Mouse (Mus musculus): ENCODE measurements around the gene Exoc1. TPM values are rescaled to one million over a fixed set of nuclear protein-coding genes. Genes with fewer than 3 reads are reported as not detected.

Gene Exoc1
- total RNA-seq, 2 experiments from 2014 or later, result 54.5 to 64.4 TPM

DNA sequence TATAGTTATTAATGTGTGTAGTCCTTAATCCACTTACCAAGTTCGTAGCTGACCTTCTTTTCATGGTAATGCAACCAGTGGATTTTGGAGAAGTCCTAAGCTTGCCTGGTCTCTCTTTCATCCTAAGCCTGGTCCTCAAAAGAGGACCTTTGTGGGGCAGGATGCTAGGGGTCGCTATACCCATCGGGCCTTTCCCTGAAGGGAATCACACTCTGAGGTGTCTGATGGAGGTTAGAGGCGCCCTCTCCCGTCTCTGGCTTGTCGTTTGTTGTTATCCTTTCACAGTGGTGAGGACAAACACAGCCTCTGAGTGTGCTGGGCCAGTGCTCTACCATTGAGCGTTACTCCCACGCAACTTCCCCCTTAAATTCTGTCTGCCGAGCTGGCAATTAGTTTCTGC, 62.8 kb downstream of the Exoc1 start:
- no peak for ATAC-seq (ENCODE audit: poor library complexity, severe bottlenecking)

DNA sequence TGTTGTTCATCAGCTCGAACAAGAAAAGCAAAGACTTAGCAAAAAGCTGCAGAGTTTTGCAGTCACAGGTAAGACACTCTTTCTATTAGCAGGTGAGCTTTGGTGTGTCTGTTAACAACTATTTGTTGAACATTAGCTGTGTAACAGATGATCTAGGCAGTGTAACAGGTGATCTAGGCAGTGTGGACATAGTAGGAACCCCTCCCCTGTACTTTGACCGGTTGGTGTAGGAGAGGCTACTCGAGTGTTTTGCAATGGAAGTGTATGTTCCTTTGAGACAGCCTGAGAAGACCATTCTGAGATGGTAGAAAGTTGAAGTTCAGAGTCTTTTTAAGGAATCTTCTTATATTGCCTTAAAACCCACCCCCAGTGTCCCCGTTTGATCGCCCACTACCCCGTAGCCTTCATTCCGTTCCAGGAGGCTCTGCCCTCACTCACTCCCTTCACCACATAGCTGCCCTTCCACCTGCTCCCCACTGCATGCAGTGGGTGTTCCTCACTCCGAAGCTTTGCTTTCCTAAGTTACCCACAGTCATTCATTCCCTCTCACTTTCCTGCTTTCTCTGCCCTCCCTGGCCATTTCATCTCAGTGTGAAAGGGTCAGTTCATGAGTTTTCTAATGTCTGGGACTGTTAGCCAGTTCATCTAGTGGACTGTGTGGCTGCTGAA, 80.7 kb downstream of the Exoc1 start:
- ATAC-seq (ENCODE audit: poor library complexity, severe bottlenecking), result no peak

DNA sequence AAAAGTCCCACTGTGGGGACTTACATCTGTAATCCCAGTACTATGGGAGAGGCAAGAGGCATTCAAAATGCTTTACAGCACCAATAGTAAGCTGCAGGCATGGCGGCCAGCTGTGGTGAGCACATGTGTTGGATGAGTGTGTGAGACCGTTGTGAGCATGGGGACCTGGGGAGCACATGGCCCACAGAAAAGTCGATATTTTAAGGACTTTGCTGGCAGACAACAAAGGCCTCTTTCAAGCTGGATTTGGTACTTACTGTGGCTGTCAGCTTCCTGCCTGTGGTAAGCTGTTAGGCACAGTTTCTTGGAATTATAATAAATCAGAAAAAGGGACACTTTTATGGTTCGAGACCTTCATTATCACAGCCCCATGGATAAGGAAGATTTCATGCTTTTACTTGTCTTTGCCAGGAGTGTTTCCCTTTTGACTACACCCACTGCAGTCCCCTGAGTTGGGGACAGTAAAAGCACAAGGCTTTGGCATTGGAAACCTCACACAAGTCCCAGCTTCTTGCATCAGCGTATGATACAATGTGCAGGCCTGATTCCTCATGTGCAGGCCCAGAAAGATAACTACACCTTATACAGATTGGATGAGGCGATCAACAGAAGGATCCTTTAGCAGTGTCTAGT, 83.9 kb downstream of the Exoc1 start:
- ATAC-seq (ENCODE audit: poor library complexity, severe bottlenecking), result no peak

DNA sequence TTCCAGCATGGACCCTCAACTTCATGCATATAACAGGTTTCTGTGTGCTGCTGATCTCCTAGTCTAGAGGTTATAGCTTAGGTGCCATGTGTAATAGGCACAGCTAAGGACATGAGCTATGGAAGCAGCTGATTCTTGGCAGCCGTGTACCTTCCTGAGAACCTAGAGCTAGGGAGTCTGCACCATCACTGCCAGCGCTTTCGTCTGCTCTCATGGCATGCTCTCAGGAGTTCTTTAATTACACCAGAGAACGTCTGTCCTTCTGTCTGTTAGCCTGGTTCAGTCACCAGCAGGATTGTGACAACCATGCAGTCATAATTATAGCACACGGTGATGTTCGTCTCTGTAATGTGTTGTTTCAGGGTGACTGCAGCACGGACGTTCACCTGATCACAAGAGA, 86.2 kb downstream of the Exoc1 start:
- no peak for ATAC-seq (ENCODE audit: poor library complexity, severe bottlenecking)

DNA sequence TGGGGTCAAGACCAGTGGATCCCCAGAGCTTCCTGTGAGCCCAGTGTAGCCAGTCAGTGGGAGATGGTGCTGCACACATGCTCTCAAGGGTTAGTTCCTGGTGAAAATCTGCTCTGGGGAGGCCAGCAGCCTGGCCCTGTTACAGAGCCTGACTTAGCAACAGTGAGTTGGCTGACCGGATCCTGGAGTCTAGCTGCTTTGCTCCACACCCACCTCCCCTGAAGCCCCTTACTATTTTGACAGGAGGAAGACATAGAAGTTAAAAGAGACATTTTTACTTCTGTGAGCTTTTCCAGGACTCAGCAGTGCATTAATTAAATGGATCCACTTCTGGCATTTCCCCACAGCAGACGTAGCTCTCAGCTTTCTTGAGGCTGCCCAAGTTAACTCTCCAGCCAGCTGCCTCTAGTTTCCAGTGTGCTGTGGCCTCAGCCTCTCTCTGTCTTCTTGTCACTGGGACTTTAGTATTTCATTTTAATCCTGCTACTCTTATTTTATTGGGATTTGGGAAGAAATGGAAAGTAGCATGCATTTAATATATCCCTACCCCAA, 87.2 kb downstream of the Exoc1 start:
- ATAC-seq (ENCODE audit: poor library complexity, severe bottlenecking), result no peak

- no peak for ATAC-seq (ENCODE audit: poor library complexity, severe bottlenecking)
Measured at GRCm38 (mm10) chr5:76618750-76619149, 89.6 kb downstream of the Exoc1 start.

Other genes with a start within 250 kb of the Exoc1 start
- 15.5 and 18.9 TPM in 2 replicates for gene Clock, start 224.5 kb upstream of the Exoc1 start, total RNA-seq (2015)
- gene Clock, start 224.5 kb upstream of the Exoc1 start, total RNA-seq (2017), result 20.6 and 20.8 TPM in 2 replicates
- gene Pdcl2, start 198.2 kb upstream of the Exoc1 start, total RNA-seq (2015), result not detected in 2 replicates
- not detected in 2 replicates for gene Pdcl2, start 198.2 kb upstream of the Exoc1 start, total RNA-seq (2017)
- not detected in 2 replicates for gene Nmu, start 165.5 kb upstream of the Exoc1 start, total RNA-seq (2015)
- not detected in 2 replicates for gene Nmu, start 165.5 kb upstream of the Exoc1 start, total RNA-seq (2017)
- not detected in 2 replicates for gene Gm7271, start 45.3 kb upstream of the Exoc1 start, total RNA-seq (2015)
- not detected in 2 replicates for gene Gm7271, start 45.3 kb upstream of the Exoc1 start, total RNA-seq (2017)
- gene Cep135, start 59.4 kb downstream of the Exoc1 start, total RNA-seq (2015), result 11.0 and 11.2 TPM in 2 replicates
- 17.6 and 23.2 TPM in 2 replicates for gene Cep135, start 59.4 kb downstream of the Exoc1 start, total RNA-seq (2017)
- 0.87 and 1.6 TPM in 2 replicates for gene C530008M17Rik, start 127.2 kb downstream of the Exoc1 start, total RNA-seq (2015)
- 0.15 and 1.1 TPM in 2 replicates for gene C530008M17Rik, start 127.2 kb downstream of the Exoc1 start, total RNA-seq (2017)

Measured in megakaryocyte, adult 5-6 weeks (primary cell).